Mouse (Mus musculus) embryonic facial prominence, embryonic 12.5 days (tissue): Measurements from ENCODE around the gene Prkra. TPM values are rescaled to one million over a fixed set of nuclear protein-coding genes. Genes with fewer than 3 reads are reported as not detected.
A peak's percentile ranks its signal among the peaks of the same experiment; 100 is the strongest.

Experiments
- ATAC-seq: fragments of 200-750 bp; cut with Nextera tagmentation; 2 replicates; pipeline ENCODE4 v1.8.0; 2017; ENCODE audit not compliant: insufficient number of reproducible peaks, insufficient read depth, low FRiP score, low TSS enrichment
- H3K27ac ChIP-seq: fragments of 300-500 bp; sonication (generic); 2 replicates; pipeline ENCODE4 v1.5.1; 2016; ENCODE audit warnings: mild to moderate bottlenecking
- H3K27me3 ChIP-seq: fragments of 300-500 bp; sonication (generic); 2 replicates; pipeline ENCODE4 v1.6.1; 2016; ENCODE audit warnings: mild to moderate bottlenecking, moderate library complexity
- H3K36me3 ChIP-seq: fragments of 300-500 bp; sonication (generic); 2 replicates; pipeline ENCODE4 v1.6.1; 2016; ENCODE audit warnings: mild to moderate bottlenecking
- H3K4me1 ChIP-seq: fragments of 300-500 bp; sonication (generic); 2 replicates; pipeline ENCODE4 v1.6.1; 2016
- H3K4me2 ChIP-seq: fragments of 300-500 bp; sonication (generic); replicated peaks from 2 replicates; pipeline ENCODE4 v1.6.1; 2016; ENCODE audit warnings: mild to moderate bottlenecking, moderate library complexity
- H3K4me3 ChIP-seq: fragments of 300-500 bp; sonication (generic); 2 replicates; pipeline ENCODE4 v1.5.1; 2016; ENCODE audit warnings: mild to moderate bottlenecking
- H3K9ac ChIP-seq: fragments of 300-500 bp; sonication (generic); 2 replicates; pipeline ENCODE4 v1.6.1; 2016; ENCODE audit warnings: mild to moderate bottlenecking, moderate library complexity
- H3K9me3 ChIP-seq: fragments of 300-500 bp; sonication (generic); 2 replicates; pipeline ENCODE4 v1.6.1; 2016; ENCODE audit warnings: mild to moderate bottlenecking, moderate library complexity
- WGBS: fragments of 180-500 bp; shearing (Covaris S2); methylation state at CpG from one replicate; pipeline ENCODE4 v1.1.7; 2016; 5-methylcytosine and 5-hydroxymethylcytosine counted together
- polyA plus RNA-seq: library from polyadenylated mRNA; unstranded; fragments of >200 nt; fragmentation: Nextera tagmentation; extraction: Ambion mirVana; gene quantifications from 2 replicates; pipeline ENCODE4 v1.2.1, GENCODE M21; 2016

Gene Prkra
- 78.8 and 82.4 TPM in 2 replicates for polyA plus RNA-seq

DNA sequence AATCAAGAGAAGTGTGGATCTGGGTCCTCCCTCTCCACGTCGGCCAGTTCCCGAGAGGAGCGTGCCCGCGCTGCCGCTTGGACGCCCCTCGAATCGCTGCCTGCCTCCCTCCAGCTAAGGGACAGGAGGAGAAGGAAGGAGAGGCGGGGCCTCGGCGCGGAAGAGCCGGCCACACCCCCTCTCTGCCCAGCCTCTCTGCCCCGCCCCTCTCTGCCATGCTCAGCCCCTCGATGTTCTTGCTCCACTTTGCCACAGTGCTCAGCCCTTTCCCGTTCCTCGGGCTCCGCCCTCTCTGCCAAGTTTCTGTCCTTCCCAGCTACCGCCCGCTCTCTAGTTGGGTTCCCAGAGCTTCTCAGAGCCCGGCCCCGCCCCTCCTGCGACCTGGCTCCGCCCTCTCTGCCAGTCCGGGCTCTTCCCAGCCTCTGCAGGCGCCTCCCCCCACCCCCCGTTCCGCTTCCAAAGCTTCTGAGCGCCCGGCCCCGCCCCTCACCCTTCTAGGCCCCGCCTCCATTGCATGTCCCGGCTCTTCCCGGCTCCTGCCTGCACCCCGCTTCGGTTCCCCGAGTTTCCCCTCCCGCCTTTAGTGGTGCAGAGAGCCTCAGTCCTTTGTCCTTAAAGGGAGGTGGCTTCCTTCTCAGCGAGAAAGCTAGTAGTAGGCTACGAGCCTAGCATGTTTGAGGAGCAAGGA, at the start of gene Prkra, which contains the start of gene Pjvk:
Prkra (minus strand) TSS at position 133 of the 688 bp plus-strand sequence.
Pjvk (plus strand) TSS at position 594 of the 688 bp plus-strand sequence.
- H3K4me3 ChIP-seq: peak within 1 kb of the TSS; percentile 82
- H3K4me1 ChIP-seq: peaks cover 9% of the 10 kb centered on the region; the same call in 1 of the 2 replicates
- no peaks in the 10 kb centered on the region for H3K27me3 ChIP-seq
- H3K27ac ChIP-seq: peak within 1 kb of the TSS; percentile 91
- peaks cover 5% of the 10 kb centered on the region; the same call in 1 of the 2 replicates for H3K36me3 ChIP-seq
- ATAC-seq: peak; percentile 100
- WGBS: 1% methylated on average over 37 of the region's 42 CpGs
- H3K9me3 ChIP-seq: no peaks in the 10 kb centered on the region
- peak within 1 kb of the TSS; percentile 90 for H3K9ac ChIP-seq
- peak within 1 kb of the TSS; percentile 78 for H3K4me2 ChIP-seq

DNA sequence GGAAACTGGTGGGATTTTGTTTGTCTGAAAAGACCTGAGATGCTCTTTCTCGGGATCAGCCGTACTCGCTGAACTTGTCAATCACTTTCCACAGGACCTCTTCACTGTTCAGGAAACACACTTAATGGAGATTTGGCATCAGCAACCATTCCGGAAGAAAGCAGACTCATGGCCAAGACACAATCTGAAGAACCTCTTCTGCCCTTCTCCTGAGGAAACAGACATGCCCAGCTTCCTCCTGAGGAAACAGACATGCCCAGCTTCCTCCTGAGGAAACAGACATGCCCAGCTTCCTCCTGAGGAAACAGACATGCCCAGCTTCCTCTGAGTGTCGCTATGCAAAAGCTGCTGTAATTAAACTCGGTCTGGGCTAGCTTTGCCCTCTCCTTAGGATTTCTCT, 47.5 kb upstream of the Prkra start:
- Histone ChIP-seq H3K4me3 (no peak overlapping the region), H3K9ac (no peak overlapping the region), H3K4me2 (no peak overlapping the region), H3K27ac (no peak overlapping the region), H3K36me3 (peaks cover 49% of the 10 kb centered on the region), H3K4me1 (no peaks in the 10 kb centered on the region), H3K27me3 (no peaks in the 10 kb centered on the region), H3K9me3 (no peaks in the 10 kb centered on the region)
- 82% methylated on average over 6 of the region's 6 CpGs for whole genome bisulfite sequencing
- no peak for ATAC-seq

- Histone ChIP-seq H3K36me3 (peaks cover 54% of the 10 kb centered on the region), H3K9me3 (no peaks in the 10 kb centered on the region), H3K4me1 (no peaks in the 10 kb centered on the region), H3K9ac (no peak overlapping the region), H3K27me3 (no peaks in the 10 kb centered on the region), H3K4me2 (no peak overlapping the region), H3K4me3 (no peak overlapping the region), H3K27ac (no peak overlapping the region)
- ATAC-seq: no peak
- WGBS: 82% methylated on average over 5 of the region's 5 CpGs
Observed at GRCm38 (mm10) chr2:76693765-76694164, 46.0 kb upstream of the Prkra start.

GRCm38 (mm10) chr2:76690436-76691204, 42.8 kb upstream of the Prkra start:
- Histone ChIP-seq H3K27me3 (no peaks in the 10 kb centered on the region), H3K27ac (no peak overlapping the region)
- WGBS: 86% methylated on average over 12 of the region's 12 CpGs

GRCm38 (mm10) chr2:76688162-76688561, 40.3 kb upstream of the Prkra start:
- Histone ChIP-seq H3K27ac (no peak overlapping the region), H3K9ac (no peak overlapping the region), H3K36me3 (peaks cover 75% of the 10 kb centered on the region), H3K4me3 (no peak overlapping the region), H3K4me2 (no peak overlapping the region), H3K9me3 (no peaks in the 10 kb centered on the region), H3K27me3 (no peaks in the 10 kb centered on the region), H3K4me1 (no peaks in the 10 kb centered on the region)
- 57% methylated on average over 7 of the region's 7 CpGs for WGBS
- no peak for ATAC-seq

More at GRCm38 (mm10) chr2:76690436-76691204, 42.8 kb upstream of the Prkra start:
- no peak overlapping the region for H3K4me3 ChIP-seq
- no peak for ATAC-seq
- H3K36me3 ChIP-seq: peaks cover 79% of the 10 kb centered on the region
- no peaks in the 10 kb centered on the region for H3K9me3 ChIP-seq
- no peak overlapping the region for H3K9ac ChIP-seq
- H3K4me1 ChIP-seq: no peaks in the 10 kb centered on the region
- no peak overlapping the region for H3K4me2 ChIP-seq

DNA sequence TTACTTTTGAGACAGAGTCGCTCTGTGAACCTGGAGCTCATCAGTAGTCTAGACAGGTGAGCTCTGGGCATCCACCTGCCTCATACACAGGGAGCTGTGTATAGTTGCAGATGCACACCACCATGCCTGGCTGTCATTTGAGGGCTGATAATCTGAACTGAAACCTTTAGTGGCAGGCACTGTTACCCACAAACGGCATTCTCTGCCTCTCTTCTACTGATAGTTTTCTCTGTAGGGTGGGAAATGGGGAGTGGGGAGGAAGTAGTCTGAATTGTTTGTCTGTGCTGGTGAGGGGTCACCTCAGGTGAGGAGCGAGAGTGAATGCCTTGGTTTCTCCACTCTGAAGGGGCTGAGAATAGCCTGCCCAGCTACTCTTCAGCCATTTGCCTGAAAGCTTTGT, 39.8 kb upstream of the Prkra start:
- Histone ChIP-seq H3K4me1 (no peaks in the 10 kb centered on the region), H3K4me3 (no peak overlapping the region), H3K27me3 (no peaks in the 10 kb centered on the region), H3K4me2 (no peak overlapping the region), H3K36me3 (peaks cover 75% of the 10 kb centered on the region), H3K27ac (no peak overlapping the region), H3K9me3 (no peaks in the 10 kb centered on the region), H3K9ac (no peak overlapping the region)
- ATAC-seq: no peak
- 75% methylated on average over 3 of the region's 3 CpGs for WGBS

DNA sequence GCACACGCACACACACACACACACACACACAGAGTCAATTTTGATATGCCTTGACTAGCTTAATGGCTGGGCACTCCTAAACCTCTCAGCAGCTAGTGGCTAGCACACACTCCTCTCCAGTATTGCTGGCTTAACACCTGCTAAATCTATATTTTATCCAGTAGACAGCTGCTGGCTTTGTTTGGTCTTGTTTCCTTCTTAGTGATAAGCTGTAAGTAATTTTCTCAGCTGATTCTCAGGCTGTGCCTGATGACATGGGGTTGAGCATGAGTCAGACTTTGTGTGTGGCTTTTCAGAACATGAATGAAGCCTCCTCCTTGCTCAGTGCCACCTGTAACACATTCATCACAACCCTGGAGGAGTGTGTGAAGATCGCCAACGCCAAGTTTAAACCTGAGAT, 39.2 kb upstream of the Prkra start:
- Histone ChIP-seq H3K27ac (no peak overlapping the region), H3K4me3 (no peak overlapping the region), H3K9ac (no peak overlapping the region), H3K4me2 (no peak overlapping the region), H3K9me3 (no peaks in the 10 kb centered on the region), H3K27me3 (no peaks in the 10 kb centered on the region), H3K36me3 (peaks cover 77% of the 10 kb centered on the region), H3K4me1 (no peaks in the 10 kb centered on the region)
- WGBS: 92% methylated on average over 3 of the region's 3 CpGs
- ATAC-seq: no peak

DNA sequence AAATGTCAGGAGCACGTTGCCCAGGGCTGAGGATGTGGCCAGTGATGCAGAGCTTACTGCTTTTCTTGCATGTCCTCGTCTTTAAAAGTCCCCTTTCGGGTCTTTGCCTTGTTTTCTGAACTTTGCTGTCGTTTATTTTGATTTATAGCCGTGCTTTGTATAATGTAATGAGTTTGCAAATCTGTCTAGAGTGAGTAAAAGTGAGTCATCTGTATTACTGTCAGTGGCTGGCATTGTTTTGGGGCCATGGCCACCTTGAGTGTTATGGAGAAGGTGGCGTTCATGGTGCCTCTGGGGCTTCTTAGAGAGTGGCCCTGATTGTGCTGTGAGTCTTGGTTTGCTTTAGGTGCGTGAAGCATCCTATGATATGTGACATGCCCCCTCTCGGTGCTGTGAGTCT, 34.5 kb upstream of the Prkra start:
- H3K4me3 ChIP-seq: no peak overlapping the region
- no peak overlapping the region for H3K9ac ChIP-seq
- H3K4me1 ChIP-seq: no peaks in the 10 kb centered on the region
- no peaks in the 10 kb centered on the region for H3K9me3 ChIP-seq
- no peak for ATAC-seq
- no peaks in the 10 kb centered on the region for H3K27me3 ChIP-seq
- peaks cover 59% of the 10 kb centered on the region for H3K36me3 ChIP-seq
- no peak overlapping the region for H3K4me2 ChIP-seq
- H3K27ac ChIP-seq: no peak overlapping the region
- 92% methylated on average over 8 of the region's 8 CpGs for WGBS

GRCm38 (mm10) chr2:76676401-76677226, 28.8 kb upstream of the Prkra start:
- Histone ChIP-seq H3K4me2 (peak overlapping the region; percentile 56), H3K4me3 (peak overlapping the region; percentile 78), H3K4me1 (peaks cover 10% of the 10 kb centered on the region), H3K36me3 (peaks cover 13% of the 10 kb centered on the region; the same call in 1 of the 2 replicates), H3K27ac (no peak overlapping the region), H3K9me3 (no peaks in the 10 kb centered on the region), H3K9ac (0 out of 2 replicates have a peak overlapping the region, but pooled peaks have one; percentile 88), H3K27me3 (no peaks in the 10 kb centered on the region)
- WGBS: 60% methylated on average over 13 of the region's 13 CpGs
- ATAC-seq: no peak

DNA sequence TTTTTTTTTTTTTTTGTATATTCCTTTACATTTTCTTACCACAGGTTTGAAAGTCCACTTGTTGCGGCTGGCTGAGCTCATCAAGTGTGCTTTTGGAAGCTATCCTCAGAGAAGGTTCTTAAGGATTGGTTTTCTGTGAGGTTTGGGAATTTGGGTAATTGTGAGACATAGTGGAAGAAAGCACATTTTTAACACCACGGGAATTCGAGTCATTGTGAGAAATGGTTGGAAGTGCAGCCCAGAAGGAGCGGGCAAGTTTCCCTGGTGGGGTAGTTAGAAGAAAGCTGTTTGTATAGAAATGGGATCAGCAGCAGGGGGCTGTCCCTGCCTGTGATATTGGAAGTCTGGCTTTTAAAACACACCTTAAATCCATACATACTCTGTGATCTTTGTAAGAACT, 28.1 kb upstream of the Prkra start:
- no peak overlapping the region for H3K27ac ChIP-seq
- peaks cover 10% of the 10 kb centered on the region for H3K4me1 ChIP-seq
- H3K4me2 ChIP-seq: peak overlapping the region; percentile 56
- no peaks in the 10 kb centered on the region for H3K27me3 ChIP-seq
- no peaks in the 10 kb centered on the region for H3K9me3 ChIP-seq
- WGBS: 9% methylated on average over 4 of the region's 4 CpGs
- ATAC-seq: no peak
- peak overlapping the region; percentile 78 for H3K4me3 ChIP-seq
- 0 out of 2 replicates have a peak, but pooled peaks cover 13% of the 10 kb centered on the region for H3K36me3 ChIP-seq
- peak overlapping the region; percentile 88; the same call in 1 of the 2 replicates for H3K9ac ChIP-seq

DNA sequence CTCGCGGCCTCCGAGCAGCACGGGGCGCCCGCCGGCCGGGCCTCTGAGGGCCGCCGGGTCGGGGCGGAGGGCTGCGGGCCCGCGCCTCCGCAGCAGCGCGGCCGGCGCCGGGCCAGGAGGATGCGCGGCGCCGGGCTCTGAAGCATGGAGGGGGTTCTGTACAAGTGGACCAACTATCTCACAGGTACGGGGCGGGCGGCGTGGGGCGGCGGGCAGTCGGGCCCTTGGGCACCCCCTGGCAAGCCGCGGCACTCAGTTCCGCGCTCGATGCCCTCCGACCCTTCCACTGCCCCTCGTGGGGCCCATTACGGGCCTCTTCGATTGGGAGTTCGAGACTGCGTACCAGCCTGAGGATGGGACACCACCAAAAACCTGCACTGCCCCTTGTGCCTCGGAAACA, 27.6 kb upstream of the Prkra start:
- Histone ChIP-seq H3K4me1 (peaks cover 10% of the 10 kb centered on the region), H3K9me3 (no peaks in the 10 kb centered on the region), H3K4me3 (peak overlapping the region; percentile 78), H3K4me2 (peak overlapping the region; percentile 56), H3K36me3 (0 out of 2 replicates have a peak, but pooled peaks cover 12% of the 10 kb centered on the region), H3K27me3 (no peaks in the 10 kb centered on the region), H3K27ac (peak overlapping the region; percentile 85), H3K9ac (peak overlapping the region; percentile 88)
- under 1% methylated on average over 35 of the region's 44 CpGs for WGBS
- ATAC-seq: peak; percentile 18; the same call in 1 of the 2 replicates
